Mouse (Mus musculus) embryonic facial prominence, embryonic 13.5 days (tissue): ENCODE results near the gene Nlk. TPM values are rescaled to one million over a fixed set of nuclear protein-coding genes. Genes with fewer than 3 reads are reported as not detected.

Experiments used
- ATAC-seq: fragments of 200-750 bp; cut with Nextera tagmentation; 2 replicates; pipeline ENCODE4 v1.8.0; 2017; ENCODE audit warnings: low read depth; ENCODE audit not compliant: insufficient number of reproducible peaks, insufficient read depth, low FRiP score, low TSS enrichment
- H3K27ac ChIP-seq: fragments of 300-500 bp; sonication (generic); 2 replicates; pipeline ENCODE4 v1.5.1; 2015; ENCODE audit warnings: moderate library complexity, mild to moderate bottlenecking, inconsistent platforms
- H3K27me3 ChIP-seq: fragments of 300-500 bp; sonication (generic); 2 replicates; pipeline ENCODE4 v1.6.1; 2015; ENCODE audit warnings: mild to moderate bottlenecking, inconsistent platforms
- H3K36me3 ChIP-seq: fragments of 300-500 bp; sonication (generic); 2 replicates; pipeline ENCODE4 v1.6.1; 2015; ENCODE audit warnings: mild to moderate bottlenecking, inconsistent platforms
- H3K4me1 ChIP-seq: fragments of 300-500 bp; sonication (generic); 2 replicates; pipeline ENCODE4 v1.6.1; 2015; ENCODE audit warnings: inconsistent platforms
- H3K4me2 ChIP-seq: fragments of 300-500 bp; sonication (generic); 2 replicates; pipeline ENCODE4 v1.6.1; 2015; ENCODE audit warnings: moderate library complexity, mild to moderate bottlenecking, inconsistent platforms
- H3K4me3 ChIP-seq: fragments of 300-500 bp; sonication (generic); 2 replicates; pipeline ENCODE4 v1.5.1; 2015; ENCODE audit warnings: mild to moderate bottlenecking, inconsistent platforms
- H3K9ac ChIP-seq: fragments of 300-500 bp; sonication (generic); 2 replicates; pipeline ENCODE4 v1.6.1; 2015; ENCODE audit warnings: mild to moderate bottlenecking, inconsistent platforms
- H3K9me3 ChIP-seq: fragments of 300-500 bp; sonication (generic); 2 replicates; pipeline ENCODE4 v1.6.1; 2016; ENCODE audit warnings: inconsistent platforms
- WGBS: fragments of 180-500 bp; shearing (Covaris S2); methylation state at CpG from one replicate; pipeline ENCODE4 v1.1.7; 2015; ENCODE audit warnings: mixed read lengths; 5-methylcytosine and 5-hydroxymethylcytosine counted together
- polyA plus RNA-seq: library from polyadenylated mRNA; unstranded; fragments of >200 nt; fragmentation: Nextera tagmentation; extraction: Ambion mirVana; gene quantifications from 2 replicates; pipeline ENCODE4 v1.2.1, GENCODE M21; 2015

Nlk gene
- polyA plus RNA-seq, 1 experiment from 2014 or later: 13.5 TPM

DNA sequence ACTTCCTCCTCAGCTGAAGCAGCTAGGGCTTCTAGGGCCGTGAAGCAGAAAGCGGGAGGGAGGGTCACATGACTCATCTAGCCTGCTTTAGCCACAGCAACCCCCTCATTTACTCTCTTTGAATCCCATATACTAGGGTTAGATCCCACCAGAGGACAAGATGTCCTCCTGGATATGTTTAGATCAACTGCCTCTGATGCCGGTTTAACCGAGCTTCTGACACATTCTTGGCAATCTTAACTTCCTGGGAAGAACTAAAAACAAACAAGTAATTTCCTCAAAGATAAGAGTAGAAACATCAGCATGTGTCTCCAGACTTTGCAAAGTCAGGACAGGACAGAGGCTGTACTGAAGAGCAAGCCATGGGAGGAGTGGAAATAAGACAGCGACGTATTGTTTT is 130.4 kb downstream of the Nlk start:
- no peak overlapping the region for H3K4me2 ChIP-seq
- no peaks in the 10 kb centered on the region for H3K4me1 ChIP-seq
- H3K27ac ChIP-seq: no peak overlapping the region
- H3K27me3 ChIP-seq: no peaks in the 10 kb centered on the region
- no peak overlapping the region for H3K4me3 ChIP-seq
- H3K9ac ChIP-seq: no peak overlapping the region
- ATAC-seq: no peak
- H3K9me3 ChIP-seq: no peaks in the 10 kb centered on the region
- peaks cover 40% of the 10 kb centered on the region for H3K36me3 ChIP-seq
- 67% methylated on average over 6 of the region's 6 CpGs for WGBS

GRCm38 (mm10) chr11:78560447-78560846 is 136.7 kb downstream of the Nlk start:
- no peak for ATAC-seq
- no peak overlapping the region for H3K27ac ChIP-seq
- H3K36me3 ChIP-seq: peaks cover 2% of the 10 kb centered on the region; the same call in 1 of the 2 replicates
- no peaks in the 10 kb centered on the region for H3K9me3 ChIP-seq
- WGBS: 21% methylated on average over 4 of the region's 4 CpGs
- H3K27me3 ChIP-seq: no peaks in the 10 kb centered on the region
- no peak overlapping the region for H3K4me3 ChIP-seq
- no peaks in the 10 kb centered on the region for H3K4me1 ChIP-seq
- H3K9ac ChIP-seq: no peak overlapping the region
- no peak overlapping the region for H3K4me2 ChIP-seq

DNA sequence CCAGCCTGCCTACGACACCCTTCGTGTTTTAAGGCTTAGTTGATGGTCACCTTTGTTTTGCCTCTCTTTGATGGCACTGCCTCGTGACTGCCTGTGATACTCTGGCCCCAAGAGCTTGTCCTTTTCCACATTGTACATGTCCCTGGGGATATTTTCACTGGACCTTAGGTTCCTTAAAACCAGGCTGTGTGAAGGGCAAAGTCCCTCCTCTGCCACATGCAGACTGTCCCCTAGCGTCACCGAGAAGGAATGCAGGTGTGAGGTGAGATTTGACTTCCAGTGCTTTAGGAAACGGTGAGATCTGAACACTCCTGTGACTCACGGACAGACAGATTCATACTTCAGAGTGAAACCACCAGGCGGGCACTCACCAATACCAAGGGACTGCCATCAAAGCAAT is 139.9 kb downstream of the Nlk start:
- H3K27me3 ChIP-seq: no peaks in the 10 kb centered on the region
- no peak overlapping the region for H3K9ac ChIP-seq
- no peak overlapping the region for H3K4me3 ChIP-seq
- H3K27ac ChIP-seq: no peak overlapping the region
- no peaks in the 10 kb centered on the region for H3K4me1 ChIP-seq
- peaks cover under 1% of the 10 kb centered on the region; the same call in 1 of the 2 replicates for H3K9me3 ChIP-seq
- ATAC-seq: no peak
- no peak overlapping the region for H3K4me2 ChIP-seq
- 59% methylated on average over 8 of the region's 8 CpGs for whole genome bisulfite sequencing
- H3K36me3 ChIP-seq: no peaks in the 10 kb centered on the region

DNA sequence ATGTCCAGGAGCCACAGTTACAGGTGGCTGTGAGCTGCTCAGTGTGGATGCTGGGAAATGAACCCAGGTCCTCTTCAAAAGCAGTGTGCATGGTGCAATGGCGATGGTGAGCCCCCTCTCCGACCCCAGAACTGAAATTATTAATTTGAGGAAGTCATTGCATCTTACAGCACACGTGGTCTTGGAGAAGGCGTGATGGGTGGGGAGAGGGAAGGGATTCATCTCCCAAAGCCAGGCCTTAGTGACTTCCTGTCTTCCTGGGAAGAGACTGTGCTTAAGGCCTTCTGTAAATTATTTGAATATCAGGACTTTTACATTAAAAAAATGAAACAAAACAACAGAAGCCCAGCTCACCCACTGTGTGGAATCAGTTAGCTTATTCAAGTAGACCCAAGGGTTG is 141.1 kb downstream of the Nlk start:
- no peak overlapping the region for H3K9ac ChIP-seq
- no peak for ATAC-seq
- 0 out of 2 replicates have a peak, but pooled peaks cover 2% of the 10 kb centered on the region for H3K4me1 ChIP-seq
- no peaks in the 10 kb centered on the region for H3K36me3 ChIP-seq
- no peak overlapping the region for H3K4me3 ChIP-seq
- H3K4me2 ChIP-seq: no peak overlapping the region
- H3K9me3 ChIP-seq: peaks cover 3% of the 10 kb centered on the region; the same call in 1 of the 2 replicates
- no peaks in the 10 kb centered on the region for H3K27me3 ChIP-seq
- no peak overlapping the region for H3K27ac ChIP-seq
- 81% methylated on average over 4 of the region's 4 CpGs for whole genome bisulfite sequencing

DNA sequence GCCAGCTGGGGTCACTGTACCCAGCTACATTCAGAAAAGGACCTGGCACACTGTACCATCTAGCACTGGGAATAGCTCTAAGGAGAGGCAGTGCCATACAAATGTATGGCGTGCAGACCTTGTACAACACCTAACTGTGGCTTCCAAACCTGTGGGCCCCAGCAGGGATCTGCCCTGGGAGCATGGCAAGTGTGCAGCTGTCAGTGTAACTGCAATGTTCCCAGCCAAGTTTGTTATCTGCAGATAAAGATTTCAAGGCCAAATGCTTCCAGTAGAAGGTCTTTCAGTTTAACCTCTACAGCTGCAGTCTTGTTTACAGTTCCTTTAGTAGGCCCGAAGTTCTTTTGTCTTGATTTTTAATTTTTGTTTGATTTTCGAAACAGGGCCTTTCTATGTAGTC is 141.6 kb downstream of the Nlk start:
- ATAC-seq: no peak
- no peaks in the 10 kb centered on the region for H3K27me3 ChIP-seq
- no peak overlapping the region for H3K4me3 ChIP-seq
- no peak overlapping the region for H3K9ac ChIP-seq
- H3K9me3 ChIP-seq: peaks cover 3% of the 10 kb centered on the region; the same call in 1 of the 2 replicates
- no peak overlapping the region for H3K27ac ChIP-seq
- no peaks in the 10 kb centered on the region for H3K36me3 ChIP-seq
- WGBS: 90% methylated on average over 3 of the region's 3 CpGs
- 0 out of 2 replicates have a peak, but pooled peaks cover 3% of the 10 kb centered on the region for H3K4me1 ChIP-seq
- H3K4me2 ChIP-seq: no peak overlapping the region

GRCm38 (mm10) chr11:78551059-78551398 is 146.1 kb downstream of the Nlk start:
- Histone ChIP-seq H3K4me2 (peak overlapping the region; percentile 74), H3K9ac (peak overlapping the region; percentile 81), H3K36me3 (no peaks in the 10 kb centered on the region), H3K27me3 (no peaks in the 10 kb centered on the region), H3K4me3 (peak overlapping the region; percentile 71), H3K4me1 (peaks cover 20% of the 10 kb centered on the region), H3K9me3 (peaks cover 3% of the 10 kb centered on the region; the same call in 1 of the 2 replicates), H3K27ac (peak overlapping the region; percentile 84)
- WGBS: 30% methylated on average over 6 of the region's 6 CpGs
- peak; percentile 44; the same call in 1 of the 2 replicates for ATAC-seq

DNA sequence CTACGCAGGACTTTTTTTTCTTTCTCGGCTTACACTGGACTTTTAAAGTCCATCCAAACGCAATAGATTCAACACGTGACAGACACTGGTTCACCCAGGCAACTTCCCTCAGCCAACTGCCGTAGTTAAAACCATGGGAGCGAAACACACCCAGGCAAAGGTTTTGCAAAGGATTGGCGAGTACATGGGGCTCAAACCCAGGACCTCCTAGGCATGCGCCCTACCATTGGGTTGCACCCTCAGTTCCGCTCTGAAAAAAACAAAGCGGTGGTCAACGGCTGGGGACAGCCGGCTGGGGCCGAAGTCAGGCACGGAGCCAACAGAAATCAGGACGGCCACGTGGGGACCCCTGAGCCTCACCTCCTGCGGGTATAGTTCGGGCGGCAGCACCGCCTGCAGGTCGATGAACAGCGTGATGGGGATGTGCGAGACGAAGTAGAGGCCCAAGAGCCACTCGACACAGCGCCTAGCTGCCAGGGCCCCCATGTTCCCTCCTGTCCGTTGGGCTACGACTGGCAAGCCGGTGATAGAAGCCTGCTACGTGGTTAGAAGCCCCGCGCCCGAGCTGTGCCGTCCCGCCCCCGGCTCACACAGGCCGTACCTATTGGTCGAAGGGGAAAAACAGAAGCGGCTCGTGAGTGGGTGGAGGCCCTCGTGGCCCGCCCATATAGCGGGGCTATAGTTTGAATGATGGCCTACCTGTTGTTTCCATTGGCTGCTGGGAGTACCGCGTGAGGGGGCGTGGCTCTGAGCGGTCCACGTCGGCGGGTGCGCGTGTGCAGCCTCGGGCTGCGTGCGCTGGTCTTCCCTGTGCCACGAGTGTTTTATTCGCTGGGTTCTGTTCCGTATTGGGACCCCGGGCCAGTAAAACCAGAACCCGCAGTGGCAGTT is 146.8 kb downstream of the Nlk start, which contains the start of gene Tmem97:
Tmem97 (minus strand) TSS at position 610 of the 891 bp plus-strand sequence.
- H3K36me3 ChIP-seq: peaks cover 3% of the 10 kb centered on the region
- peaks cover 3% of the 10 kb centered on the region; the same call in 1 of the 2 replicates for H3K9me3 ChIP-seq
- H3K4me2 ChIP-seq: peak within 1 kb of the TSS; percentile 74
- no peaks in the 10 kb centered on the region for H3K27me3 ChIP-seq
- ATAC-seq: peak; percentile 99
- peak within 1 kb of the TSS; percentile 71 for H3K4me3 ChIP-seq
- peak within 1 kb of the TSS; percentile 84 for H3K27ac ChIP-seq
- under 1% methylated on average over 60 of the region's 60 CpGs for whole genome bisulfite sequencing
- peaks cover 20% of the 10 kb centered on the region for H3K4me1 ChIP-seq
- H3K9ac ChIP-seq: peak within 1 kb of the TSS; percentile 81

DNA sequence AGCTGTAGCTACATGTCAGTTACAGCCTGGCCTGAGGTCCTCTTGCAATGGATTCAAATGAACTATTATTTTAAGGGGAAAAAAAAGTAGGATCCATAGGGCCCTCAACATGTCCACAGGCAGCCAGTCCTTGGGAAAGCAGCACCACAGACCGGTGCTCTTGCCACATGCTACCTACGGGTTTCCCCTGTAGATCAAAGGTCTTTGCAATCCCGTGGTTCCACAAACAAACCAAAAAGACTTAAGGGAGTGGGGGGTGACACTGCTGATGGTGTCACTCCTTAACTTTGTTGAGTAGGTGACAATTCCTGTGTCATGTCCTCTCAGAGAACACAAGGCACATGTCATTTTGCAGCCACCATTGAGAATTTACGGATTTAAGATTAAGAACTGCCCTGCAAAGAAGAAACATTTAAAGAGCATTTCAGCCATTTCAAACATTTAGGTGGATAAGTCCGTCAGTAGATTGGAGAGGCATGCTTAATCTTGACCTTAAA is 147.6 kb downstream of the Nlk start:
- 11% methylated on average over 5 of the region's 5 CpGs for WGBS
- Histone ChIP-seq H3K4me1 (peaks cover 20% of the 10 kb centered on the region), H3K4me2 (peak overlapping the region; percentile 74), H3K27me3 (no peaks in the 10 kb centered on the region), H3K27ac (no peak overlapping the region), H3K36me3 (peaks cover 11% of the 10 kb centered on the region), H3K4me3 (peak overlapping the region; percentile 71), H3K9me3 (peaks cover 3% of the 10 kb centered on the region; the same call in 1 of the 2 replicates), H3K9ac (peak overlapping the region; percentile 81)
- ATAC-seq: no peak

DNA sequence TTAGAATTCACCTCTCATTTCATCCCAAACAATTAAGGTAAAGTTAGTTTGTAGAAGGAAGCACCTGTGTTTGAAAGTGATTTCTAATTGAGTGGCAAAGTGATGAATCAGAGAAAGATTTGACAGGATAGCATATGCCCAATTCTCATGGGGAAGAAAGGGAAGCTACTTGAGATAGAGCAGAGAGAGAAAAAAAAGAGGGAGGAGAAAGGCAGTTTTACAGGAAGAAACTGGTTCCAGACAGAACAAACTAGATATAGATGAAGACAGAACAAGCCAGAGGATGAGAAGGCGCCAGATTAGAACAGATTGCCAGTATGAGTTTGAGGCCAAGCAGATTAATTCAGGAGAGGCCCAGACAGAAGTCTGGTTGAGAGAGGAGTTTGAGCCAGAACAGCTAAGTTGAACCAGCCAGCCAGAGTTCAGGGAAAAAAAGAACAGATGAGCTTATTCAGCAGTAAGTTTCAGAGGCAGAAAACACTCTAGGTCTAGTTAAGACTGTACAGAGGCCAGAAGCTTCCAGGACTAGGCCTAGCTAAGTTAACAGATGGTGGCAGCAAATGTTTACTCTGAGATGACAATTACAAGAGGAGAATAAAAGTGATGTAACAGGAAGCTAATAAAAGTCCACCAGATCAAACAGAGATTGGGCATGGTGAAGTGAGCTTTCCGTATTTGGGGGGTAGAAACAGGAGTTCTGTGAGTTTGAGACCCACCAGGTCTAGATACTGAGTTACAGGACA is 149.3 kb downstream of the Nlk start:
- peaks cover 20% of the 10 kb centered on the region for H3K4me1 ChIP-seq
- H3K4me3 ChIP-seq: no peak overlapping the region
- 92% methylated on average over 2 of the region's 2 CpGs for WGBS
- ATAC-seq: no peak
- no peak overlapping the region for H3K4me2 ChIP-seq
- peaks cover 3% of the 10 kb centered on the region; the same call in 1 of the 2 replicates for H3K9me3 ChIP-seq
- no peak overlapping the region for H3K27ac ChIP-seq
- peaks cover 25% of the 10 kb centered on the region for H3K36me3 ChIP-seq
- no peak overlapping the region for H3K9ac ChIP-seq
- H3K27me3 ChIP-seq: no peaks in the 10 kb centered on the region

DNA sequence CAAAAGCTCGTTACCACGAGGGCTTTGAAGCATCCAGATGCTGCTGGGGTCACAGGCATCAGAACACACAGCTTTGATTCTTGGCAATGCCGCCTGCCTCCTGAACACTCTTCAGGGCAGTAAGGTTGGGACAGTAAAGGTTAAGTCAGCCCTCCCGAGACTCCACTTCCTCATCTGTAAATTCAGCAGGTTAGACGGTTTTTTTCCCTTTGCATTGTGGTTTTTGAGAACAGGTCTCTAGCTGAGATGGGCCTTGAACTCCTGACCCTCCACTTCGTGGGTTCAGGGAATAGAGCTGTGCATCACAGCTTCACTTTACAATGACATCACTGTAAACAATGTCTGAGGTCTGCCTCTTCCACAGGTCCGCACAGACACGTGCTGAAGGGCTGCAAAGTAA is 152.0 kb downstream of the Nlk start:
- 76% methylated on average over 8 of the region's 8 CpGs for whole genome bisulfite sequencing
- Histone ChIP-seq H3K9me3 (no peaks in the 10 kb centered on the region), H3K27me3 (no peaks in the 10 kb centered on the region), H3K4me3 (no peak overlapping the region), H3K27ac (no peak overlapping the region), H3K4me2 (no peak overlapping the region), H3K4me1 (peaks cover 16% of the 10 kb centered on the region), H3K36me3 (peaks cover 45% of the 10 kb centered on the region), H3K9ac (peak overlapping the region; percentile 27; the same call in 1 of the 2 replicates)
- no peak for ATAC-seq

DNA sequence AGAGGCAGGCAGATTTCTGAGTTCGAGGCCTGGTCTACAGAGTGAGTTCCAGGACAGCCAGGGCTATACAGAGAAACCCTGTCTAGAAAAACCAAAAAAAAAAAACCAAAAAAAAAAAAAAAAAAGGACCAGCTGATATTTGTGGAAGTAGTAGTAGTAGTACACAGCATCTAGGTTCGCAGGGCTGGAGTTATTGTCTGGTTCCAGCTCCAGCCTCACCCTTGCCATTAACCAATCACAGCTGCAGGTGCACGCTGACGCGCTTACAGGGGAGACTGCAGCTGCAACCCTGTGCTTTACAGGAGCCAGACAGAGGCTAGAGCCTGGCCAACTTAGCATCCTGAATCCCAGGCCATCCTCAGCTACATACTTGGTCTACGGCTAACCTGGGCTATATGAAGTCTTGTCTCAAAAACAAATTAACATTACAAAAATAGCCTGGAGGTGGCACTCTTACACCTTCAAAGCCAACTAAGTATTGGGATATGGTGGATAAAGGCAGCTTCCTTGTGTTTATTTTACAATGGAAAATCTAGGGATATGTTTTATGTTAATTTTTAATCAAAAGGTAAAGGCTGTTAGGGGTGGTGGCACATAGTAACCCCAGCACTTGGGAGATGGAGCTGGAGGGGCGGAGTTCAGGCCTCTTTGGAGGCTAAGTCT is 152.6 kb downstream of the Nlk start:
- Histone ChIP-seq H3K36me3 (peaks cover 49% of the 10 kb centered on the region), H3K4me1 (peaks cover 13% of the 10 kb centered on the region), H3K9ac (no peak overlapping the region), H3K9me3 (no peaks in the 10 kb centered on the region), H3K4me3 (no peak overlapping the region), H3K27ac (no peak overlapping the region), H3K4me2 (no peak overlapping the region), H3K27me3 (no peaks in the 10 kb centered on the region)
- 95% methylated on average over 7 of the region's 7 CpGs for WGBS
- no peak for ATAC-seq
